In genomic region chr1:156718950-156719805, GRCm38 (mm10) we compare ENCODE assay signal across 8 mouse cellular contexts. TPM values are rescaled to one million over a fixed set of nuclear protein-coding genes. Genes with fewer than 3 reads are reported as not detected.
A peak's percentile ranks its signal among the peaks of the same experiment; 100 is the strongest.
DNase-seq lines count a peak whose midpoint lies in the region; ATAC-seq lines count a peak whose summit lies in the region.

TSS of gene Fam20b (minus strand) at chr1:156719086.

- H3K9ac ChIP-seq in hindbrain, embryonic 15.5 days = peak within 1 kb of the TSS; percentile 94

- no peaks in the 10 kb centered on the region for H3K27me3 ChIP-seq in hindbrain, embryonic 15.5 days

- H3K4me1 ChIP-seq in hindbrain, embryonic 15.5 days (replicated peaks) = peaks cover 15% of the 10 kb centered on the region

- WGBS in hindbrain, embryonic 15.5 days = under 1% methylated on average over 38 of the region's 47 CpGs

- peak within 1 kb of the TSS; percentile 88 for H3K4me2 ChIP-seq in hindbrain, embryonic 15.5 days

- peak; percentile 92 for DNase-seq in R1 (ENCODE audit: low read depth, low spot score)
- peak; percentile 98 to 99 for DNase-seq in cerebellum, postnatal 25 days
- DNase-seq in frontal cortex, postnatal 36 days (ENCODE audit: low spot score in 2 of 2) = peak; percentile 96 to 98
- DNase-seq in left cerebral cortex, adult 11 months (ENCODE audit: low spot score) = peak; percentile 94
- DNase-seq in lung, postnatal 4 days = peak; percentile 98
- peak; percentile 90 for DNase-seq in retina, postnatal 7 days (ENCODE audit: low read depth, low spot score)
- DNase-seq in urinary bladder, adult 2 months (ENCODE audit: low spot score) = peak; percentile 95

- H3K27ac ChIP-seq in hindbrain, embryonic 15.5 days (replicated peaks) = peak within 1 kb of the TSS; percentile 97

- ATAC-seq in hindbrain, embryonic 15.5 days (ENCODE audit: low FRiP score, low read depth) = peak; percentile 96

- no peaks in the 10 kb centered on the region for H3K36me3 ChIP-seq in hindbrain, embryonic 15.5 days

- no peaks in the 10 kb centered on the region for H3K9me3 ChIP-seq in hindbrain, embryonic 15.5 days

- H3K4me3 ChIP-seq in hindbrain, embryonic 15.5 days = peak within 1 kb of the TSS; percentile 96

RNA-seq across cellular contexts. Expression of gene Fam20b, which starts in this region (rescaled TPM):
- polyA plus RNA-seq in hindbrain, embryonic 15.5 days (2015; fragmentation: Nextera tagmentation; extraction: Ambion mirVana) = 29.2 and 32.7 TPM in 2 replicates
- 31.7 and 39.2 TPM in 2 replicates for polyA plus RNA-seq in urinary bladder, adult 2 months (2012; rRNA removed)

Comparison
In these comparisons a context has a peak if more than half of its experiments do, and no peak if none do; other contexts are left out.
1. Peak in every context shown above with its lines: DNase-seq, ATAC-seq, H3K4me3 ChIP-seq and H3K27ac ChIP-seq.